ENCODE assay signal across 8 mouse cellular contexts in the genomic region with DNA sequence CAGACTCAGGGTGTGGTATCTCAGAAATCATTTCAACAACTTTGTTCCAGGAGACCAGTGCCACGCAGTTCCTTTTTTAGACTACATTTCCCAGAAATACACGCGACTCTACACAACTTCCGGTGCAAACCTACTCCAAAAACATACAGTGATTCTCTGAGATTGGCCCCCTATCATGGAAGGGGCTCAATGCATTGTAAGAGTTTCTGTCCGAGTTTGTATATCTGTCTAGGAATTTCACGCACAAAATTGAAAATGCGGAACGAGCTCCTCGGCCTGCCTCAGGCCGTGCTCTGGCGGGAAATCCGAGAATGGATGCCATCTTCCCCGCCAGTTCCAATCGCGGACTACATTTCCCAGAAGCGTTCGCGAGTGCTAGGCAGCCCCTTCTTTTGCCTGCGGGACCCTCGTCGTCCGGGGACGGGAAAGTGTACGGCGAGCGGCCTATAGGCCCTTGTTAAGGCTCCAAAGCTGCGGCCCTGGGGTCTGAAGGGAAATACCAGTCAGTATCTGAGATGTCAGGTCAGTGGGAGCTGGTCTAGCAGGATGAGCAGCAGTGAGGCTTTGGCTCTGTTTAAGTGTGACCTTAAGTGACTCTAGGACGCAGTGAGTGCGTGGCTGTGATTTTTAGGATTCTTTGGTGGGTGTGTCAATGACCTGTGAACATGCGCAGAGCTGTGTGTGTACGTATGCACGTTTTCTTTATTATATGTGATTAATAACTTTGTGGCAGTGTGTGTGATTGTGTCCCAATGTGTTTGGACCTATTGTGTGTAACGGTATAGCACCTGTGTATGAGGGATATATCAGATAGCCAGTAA. TPM values are rescaled to one million over a fixed set of nuclear protein-coding genes. Genes with fewer than 3 reads are reported as not detected.
DNase-seq lines count a peak whose midpoint lies in the region; ATAC-seq and TF ChIP-seq lines count a peak whose summit lies in the region.

A gene (plus strand): TSS at position 94 of the 821 bp plus-strand sequence.

- no peaks in the 10 kb centered on the region for H3K27me3 ChIP-seq in ES-Bruce4 (ENCODE audit: control insufficient read depth, insufficient read depth, low read length, poor library complexity, severe bottlenecking)
- H3K27me3 ChIP-seq in forebrain, embryonic 12.5 days: no peaks in the 10 kb centered on the region
- no peaks in the 10 kb centered on the region for H3K27me3 ChIP-seq in heart, postnatal 0 days (ENCODE audit: control insufficient read depth, insufficient read depth, low read length)
- no peaks in the 10 kb centered on the region for H3K27me3 ChIP-seq in liver, embryonic 16.5 days (ENCODE audit: control insufficient read depth, insufficient read depth, low read depth, low read length)
- no peaks in the 10 kb centered on the region for H3K27me3 ChIP-seq in neural tube, embryonic 13.5 days
- H3K27me3 ChIP-seq in testis, adult 2 months (ENCODE audit: control insufficient read depth, insufficient read depth, low read length): no peaks in the 10 kb centered on the region

- ATAC-seq in forebrain, embryonic 12.5 days (ENCODE audit: low FRiP score): peak; percentile 85
- peak; percentile 74 for ATAC-seq in heart, postnatal 0 days (ENCODE audit: insufficient read depth, low read depth)
- ATAC-seq in liver, embryonic 16.5 days (ENCODE audit: low read depth): peak; percentile 58
- ATAC-seq in neural tube, embryonic 13.5 days (ENCODE audit: low read depth): peak; percentile 79

- H3K27ac ChIP-seq in ES-Bruce4 (ENCODE audit: insufficient read depth, low read length): peak within 1 kb of the TSS; percentile 99
- H3K27ac ChIP-seq in forebrain, embryonic 12.5 days: peak within 1 kb of the TSS; percentile 97
- peak within 1 kb of the TSS; percentile 98 for H3K27ac ChIP-seq in heart, postnatal 0 days (ENCODE audit: low read depth)
- peak within 1 kb of the TSS; percentile 56; the same call in 1 of the 2 replicates for H3K27ac ChIP-seq in liver, embryonic 16.5 days (ENCODE audit: low read length)
- H3K27ac ChIP-seq in neural tube, embryonic 13.5 days (replicated peaks): peak within 1 kb of the TSS; percentile 99
- H3K27ac ChIP-seq in testis, adult 2 months (ENCODE audit: control insufficient read depth, insufficient read depth, low read depth, low read length): peak within 1 kb of the TSS; percentile 89

- no peaks in the 10 kb centered on the region for H3K4me1 ChIP-seq in ES-Bruce4 (ENCODE audit: control insufficient read depth, insufficient read depth, low read length)
- peaks cover 27% of the 10 kb centered on the region for H3K4me1 ChIP-seq in forebrain, embryonic 12.5 days
- peaks cover 10% of the 10 kb centered on the region for H3K4me1 ChIP-seq in heart, postnatal 0 days (ENCODE audit: control insufficient read depth, insufficient read depth)
- no peaks in the 10 kb centered on the region; the same call in 1 of the 2 replicates for H3K4me1 ChIP-seq in liver, embryonic 16.5 days (ENCODE audit: control insufficient read depth, low read depth, low read length)
- peaks cover 33% of the 10 kb centered on the region for H3K4me1 ChIP-seq in neural tube, embryonic 13.5 days (replicated peaks)
- H3K4me1 ChIP-seq in testis, adult 2 months (ENCODE audit: control insufficient read depth, insufficient read depth, low read length): peaks cover 9% of the 10 kb centered on the region

- H3K9ac ChIP-seq in ES-Bruce4 (ENCODE audit: low read depth, poor library complexity, severe bottlenecking): peak within 1 kb of the TSS; percentile 87
- peak within 1 kb of the TSS; percentile 78 for H3K9ac ChIP-seq in forebrain, embryonic 12.5 days
- H3K9ac ChIP-seq in heart, postnatal 0 days (replicated peaks; ENCODE audit: low read depth, low read length): peak within 1 kb of the TSS; percentile 61
- peak within 1 kb of the TSS; percentile 70 for H3K9ac ChIP-seq in liver, embryonic 16.5 days (ENCODE audit: low read depth, low read length)
- H3K9ac ChIP-seq in neural tube, embryonic 13.5 days: peak within 1 kb of the TSS; percentile 85

- peaks cover 6% of the 10 kb centered on the region for H3K36me3 ChIP-seq in ES-Bruce4 (ENCODE audit: control insufficient read depth, insufficient read depth, low read length, poor library complexity, severe bottlenecking)
- peaks cover 18% of the 10 kb centered on the region for H3K36me3 ChIP-seq in forebrain, embryonic 12.5 days (replicated peaks)
- H3K36me3 ChIP-seq in heart, postnatal 0 days (replicated peaks; ENCODE audit: control insufficient read depth, insufficient read depth, low read length): peaks cover 32% of the 10 kb centered on the region
- no peaks in the 10 kb centered on the region for H3K36me3 ChIP-seq in liver, embryonic 16.5 days (ENCODE audit: control insufficient read depth, insufficient read depth)
- H3K36me3 ChIP-seq in neural tube, embryonic 13.5 days: peaks cover 31% of the 10 kb centered on the region
- no peaks in the 10 kb centered on the region; the same call in 1 of the 2 replicates for H3K36me3 ChIP-seq in testis, adult 2 months (ENCODE audit: control insufficient read depth, insufficient read depth, low read length)

- TF ChIP-seq POLR2A in ES-Bruce4 (IDR thresholded peaks at IDR 0.05; ENCODE audit: insufficient read depth, low read length): peak; percentile 55
- TF ChIP-seq POLR2A in testis, adult 2 months (IDR thresholded peaks at IDR 0.05; ENCODE audit: control insufficient read depth, low read depth, low read length): peak; percentile 50; the same call in 1 of the 2 replicates

- peak within 1 kb of the TSS; percentile 57 for H3K4me2 ChIP-seq in forebrain, embryonic 12.5 days
- H3K4me2 ChIP-seq in heart, postnatal 0 days (ENCODE audit: low read depth, low read length): peak within 1 kb of the TSS; percentile 76
- H3K4me2 ChIP-seq in liver, embryonic 16.5 days (ENCODE audit: low read depth, low read length): peak within 1 kb of the TSS; percentile 78
- H3K4me2 ChIP-seq in neural tube, embryonic 13.5 days: peak within 1 kb of the TSS; percentile 68

- no peaks in the 10 kb centered on the region for H3K9me3 ChIP-seq in ES-Bruce4 (replicated peaks; ENCODE audit: control insufficient read depth, insufficient read depth, low read length, poor library complexity, severe bottlenecking)
- no peaks in the 10 kb centered on the region for H3K9me3 ChIP-seq in forebrain, embryonic 12.5 days
- H3K9me3 ChIP-seq in heart, postnatal 0 days (replicated peaks; ENCODE audit: control insufficient read depth, low read length): no peaks in the 10 kb centered on the region
- H3K9me3 ChIP-seq in liver, embryonic 16.5 days (replicated peaks; ENCODE audit: control insufficient read depth, low read length): no peaks in the 10 kb centered on the region
- no peaks in the 10 kb centered on the region for H3K9me3 ChIP-seq in neural tube, embryonic 13.5 days

- DNase-seq in c-Kit-positive CD71-positive TER-119-positive erythroid progenitor cells, embryonic 14.5 days (ENCODE audit: low spot score): peak; percentile 57
- peak; percentile 80 for DNase-seq in heart, postnatal 0 days (ENCODE audit: low spot score)
- DNase-seq in kidney, postnatal 4 days: peak; percentile 87 to 92

- no peak for TF ChIP-seq EP300 in ES-Bruce4 (IDR thresholded peaks at IDR 0.05; ENCODE audit: insufficient read depth, low read depth, low read length)
- no peak for TF ChIP-seq EP300 in heart, postnatal 0 days (IDR thresholded peaks at IDR 0.05; ENCODE audit: low read depth)

- H3K4me3 ChIP-seq in ES-Bruce4 (ENCODE audit: low read depth, low read length): peak within 1 kb of the TSS; percentile 100
- H3K4me3 ChIP-seq in forebrain, embryonic 12.5 days (replicated peaks): peak within 1 kb of the TSS; percentile 69
- H3K4me3 ChIP-seq in heart, postnatal 0 days (ENCODE audit: low read depth, low read length): peak within 1 kb of the TSS; percentile 64
- peak within 1 kb of the TSS; percentile 74 for H3K4me3 ChIP-seq in liver, embryonic 16.5 days (ENCODE audit: low read depth, low read length)
- H3K4me3 ChIP-seq in neural tube, embryonic 13.5 days: peak within 1 kb of the TSS; percentile 76
- H3K4me3 ChIP-seq in testis, adult 2 months (ENCODE audit: control insufficient read depth, low read depth, low read length): peak within 1 kb of the TSS; percentile 92

- TF ChIP-seq CTCF in ES-Bruce4 (IDR thresholded peaks at IDR 0.05; ENCODE audit: low read depth, low read length): no peak
- no peak for TF ChIP-seq CTCF in heart, postnatal 0 days (IDR thresholded peaks at IDR 0.05; ENCODE audit: low read depth)
- TF ChIP-seq CTCF in testis, adult 2 months (IDR thresholded peaks at IDR 0.05; ENCODE audit: control insufficient read depth, insufficient read depth, insufficient replicate concordance, low read depth, low read length): no peak

- WGBS in forebrain, embryonic 12.5 days: 1% methylated on average over 33 of the region's 33 CpGs
- 1% methylated on average over 33 of the region's 33 CpGs for WGBS in heart, postnatal 0 days
- under 1% methylated on average over 33 of the region's 33 CpGs for WGBS in liver, embryonic 16.5 days (ENCODE audit: insufficient replicate concordance)
- under 1% methylated on average over 33 of the region's 33 CpGs for WGBS in neural tube, embryonic 13.5 days

RNA-seq across cellular contexts. Expression of the gene that starts here (rescaled TPM):
- 10.4 and 10.8 TPM in 2 replicates for polyA plus RNA-seq in ES-Bruce4 (2011; ENCODE audit: insufficient read depth, insufficient read length, low read depth, missing spikeins)
- polyA plus RNA-seq in forebrain, embryonic 12.5 days (2016; fragmentation: Nextera tagmentation; extraction: Ambion mirVana): 6.6 and 7.6 TPM in 2 replicates
- total RNA-seq in heart, postnatal 0 days (2014; rRNA removed; ENCODE audit: low replicate concordance): 2.5 and 5.3 TPM in 2 replicates
- 2.5 and 3.0 TPM in 2 replicates for polyA plus RNA-seq in heart, postnatal 0 days (2015; fragmentation: Nextera tagmentation; extraction: Ambion mirVana)
- 0.44 and 0.50 TPM in 2 replicates for polyA plus RNA-seq in liver, embryonic 16.5 days (2015; fragmentation: Nextera tagmentation; extraction: Ambion mirVana)
- 6.3 and 6.7 TPM in 2 replicates for polyA plus RNA-seq in neural tube, embryonic 13.5 days (2015; fragmentation: Nextera tagmentation; extraction: Ambion mirVana)
- 0.82 and 1.0 TPM in 2 replicates for polyA plus RNA-seq in testis, adult 2 months (2012; rRNA removed)

Comparison
In these comparisons a context has a peak if more than half of its experiments do, and no peak if none do; other contexts are left out.
1. Peak in every context shown above with its lines: DNase-seq, ATAC-seq, H3K4me3 ChIP-seq and H3K27ac ChIP-seq.
2. Peak in ATAC-seq, H3K4me3 ChIP-seq, H3K27ac ChIP-seq, H3K9ac ChIP-seq and H3K4me2 ChIP-seq in liver, embryonic 16.5 days; RNA of the gene not detected or under 1 TPM.